Mouse (Mus musculus) olfactory bulb, adult 2 months (tissue): ENCODE measurements around the gene Trmt1. TPM values are rescaled to one million over a fixed set of nuclear protein-coding genes. Genes with fewer than 3 reads are reported as not detected.

Experiments used
- H3K27ac ChIP-seq: fragments of 200-500 bp; 2 replicates; pipeline ENCODE4 v1.5.1; 2012; ENCODE audit warnings: low read depth, low read length; ENCODE audit not compliant: insufficient read depth
- H3K4me1 ChIP-seq: fragments of 200-500 bp; 2 replicates; pipeline ENCODE4 v1.6.1; 2012; ENCODE audit warnings: low read length; ENCODE audit not compliant: control insufficient read depth, insufficient read depth
- H3K4me3 ChIP-seq: fragments of 200-500 bp; 2 replicates; pipeline ENCODE4 v1.5.1; 2012; ENCODE audit warnings: mild to moderate bottlenecking, low read depth, low read length, moderate library complexity; ENCODE audit not compliant: insufficient read depth
- CTCF ChIP-seq: fragments of 200-500 bp; IDR thresholded peaks from 2 replicates; pipeline ENCODE4 v1.5.1; 2012; ENCODE audit warnings: low read depth, mild to moderate bottlenecking, low read length, moderate library complexity; ENCODE audit not compliant: insufficient read depth
- POLR2A ChIP-seq: fragments of 200-500 bp; IDR thresholded peaks from 2 replicates; pipeline ENCODE4 v1.6.1; 2012; ENCODE audit warnings: mild to moderate bottlenecking, low read depth, low read length, moderate library complexity; ENCODE audit not compliant: insufficient read depth
- WGBS: fragments of 180-500 bp; shearing (Covaris S2); methylation state at CpG from one replicate; pipeline ENCODE4 v1.1.7; 2018; 5-methylcytosine and 5-hydroxymethylcytosine counted together
- polyA plus RNA-seq: library from polyadenylated mRNA; stranded (reverse); fragments of >200 nt; gene quantifications from 2 replicates; pipeline ENCODE4 v1.2.4, GENCODE M21; 2012; ENCODE audit warnings: low replicate concordance; ENCODE audit not compliant: missing spikeins, insufficient read depth, insufficient read length

Gene Trmt1
- polyA plus RNA-seq, 1 experiment: not detected

GRCm38 (mm10) chr8:84704867-84705831 lies 19.0 kb downstream of the Trmt1 start:
- H3K27ac ChIP-seq: no peak overlapping the region
- peaks cover 19% of the 10 kb centered on the region for H3K4me1 ChIP-seq
- TF ChIP-seq CTCF (no peak), POLR2A (no peak)
- 18% methylated on average over 61 of the region's 61 CpGs for WGBS
- no peak overlapping the region for H3K4me3 ChIP-seq

DNA sequence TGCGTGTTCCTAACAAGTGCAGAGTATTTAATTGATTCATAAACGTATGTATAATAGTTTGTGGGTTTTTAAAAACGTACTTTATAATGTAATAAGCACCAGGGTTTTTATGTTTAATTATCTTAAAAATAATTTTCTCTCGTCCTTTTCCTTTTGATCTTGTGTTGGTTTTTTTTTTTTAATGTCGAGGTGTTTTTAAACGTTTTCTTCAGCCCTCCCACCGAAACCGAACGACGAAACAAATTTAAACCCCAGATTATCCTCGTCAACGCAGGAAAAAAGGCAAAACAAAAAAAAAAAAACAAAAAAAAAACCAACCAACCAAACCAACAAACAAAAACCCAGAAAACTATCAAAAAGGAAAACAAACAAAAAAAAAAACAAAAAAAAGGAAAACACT lies 19.9 kb downstream of the Trmt1 start:
- no peak for TF ChIP-seq CTCF
- TF ChIP-seq POLR2A: no peak
- WGBS: 39% methylated on average over 12 of the region's 12 CpGs
- Histone ChIP-seq H3K4me1 (peaks cover 19% of the 10 kb centered on the region), H3K4me3 (no peak overlapping the region), H3K27ac (no peak overlapping the region)

DNA sequence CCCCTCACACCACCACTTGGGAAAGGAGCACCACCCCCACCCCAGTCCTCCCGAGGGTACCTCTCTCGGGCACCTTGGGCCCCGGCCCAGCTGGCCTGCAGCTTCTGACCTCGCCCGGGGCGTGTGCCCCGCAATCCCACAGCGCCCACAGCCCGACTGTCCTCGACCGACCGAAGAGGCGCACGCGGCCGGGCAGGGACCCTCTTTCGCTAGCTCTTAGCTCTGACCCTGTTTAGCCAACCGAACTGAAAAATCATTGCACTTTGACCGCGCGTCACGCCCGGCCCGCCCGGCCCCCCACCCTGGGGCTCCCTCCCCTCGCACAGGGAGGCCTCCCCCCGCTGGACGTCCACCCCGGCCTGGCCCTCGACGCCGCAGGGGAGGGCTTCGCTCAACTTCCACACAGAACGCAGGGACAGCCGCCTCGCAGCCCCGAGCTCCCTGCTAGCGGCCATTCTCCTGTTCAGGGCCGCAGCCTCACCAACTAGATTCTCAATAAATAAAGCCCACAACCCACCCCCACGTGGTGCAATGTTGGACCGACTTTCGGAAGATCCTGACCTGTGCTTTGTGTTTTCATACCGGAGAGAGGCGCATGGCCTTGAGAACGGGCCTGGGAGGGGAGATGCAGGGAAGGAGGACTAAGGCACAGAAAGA lies 20.6 kb downstream of the Trmt1 start:
- no peak overlapping the region for H3K27ac ChIP-seq
- no peak overlapping the region for H3K4me3 ChIP-seq
- H3K4me1 ChIP-seq: peaks cover 19% of the 10 kb centered on the region
- TF ChIP-seq POLR2A (no peak), CTCF (no peak)
- WGBS: 56% methylated on average over 45 of the region's 45 CpGs

DNA sequence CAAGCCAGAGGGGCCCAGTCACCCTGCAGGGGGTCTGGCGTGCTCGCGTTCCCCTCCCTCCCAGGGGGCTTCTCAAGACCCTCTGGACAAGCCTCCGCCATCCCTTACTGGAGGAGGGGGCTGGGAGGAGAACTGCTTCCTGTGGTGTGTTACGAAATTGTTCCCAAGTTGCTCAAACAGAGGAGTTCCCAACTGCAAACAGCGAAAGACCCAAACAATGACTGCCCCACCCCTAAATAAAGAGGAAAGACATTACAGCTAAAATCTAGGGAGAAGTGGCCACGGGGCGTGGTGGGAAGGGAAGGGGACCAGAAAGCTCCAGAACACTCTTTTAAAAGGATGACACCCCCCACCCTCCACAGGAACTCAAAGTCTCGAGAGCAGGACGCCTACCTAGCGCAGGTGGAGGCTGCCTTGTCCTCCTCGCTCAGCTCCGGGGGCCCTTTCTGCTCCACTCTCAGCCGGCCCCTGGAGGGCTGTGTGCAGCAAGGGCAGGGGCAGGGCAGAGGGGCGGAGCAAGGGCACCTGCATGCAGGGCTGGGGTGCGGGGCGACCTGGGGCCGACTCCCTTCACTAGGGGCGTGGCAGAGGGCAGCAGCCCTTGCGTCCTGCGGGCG lies 21.3 kb downstream of the Trmt1 start:
- WGBS: 57% methylated on average over 22 of the region's 22 CpGs
- Histone ChIP-seq H3K27ac (no peak overlapping the region), H3K4me3 (no peak overlapping the region), H3K4me1 (peaks cover 24% of the 10 kb centered on the region)
- TF ChIP-seq POLR2A (no peak), CTCF (no peak)

DNA sequence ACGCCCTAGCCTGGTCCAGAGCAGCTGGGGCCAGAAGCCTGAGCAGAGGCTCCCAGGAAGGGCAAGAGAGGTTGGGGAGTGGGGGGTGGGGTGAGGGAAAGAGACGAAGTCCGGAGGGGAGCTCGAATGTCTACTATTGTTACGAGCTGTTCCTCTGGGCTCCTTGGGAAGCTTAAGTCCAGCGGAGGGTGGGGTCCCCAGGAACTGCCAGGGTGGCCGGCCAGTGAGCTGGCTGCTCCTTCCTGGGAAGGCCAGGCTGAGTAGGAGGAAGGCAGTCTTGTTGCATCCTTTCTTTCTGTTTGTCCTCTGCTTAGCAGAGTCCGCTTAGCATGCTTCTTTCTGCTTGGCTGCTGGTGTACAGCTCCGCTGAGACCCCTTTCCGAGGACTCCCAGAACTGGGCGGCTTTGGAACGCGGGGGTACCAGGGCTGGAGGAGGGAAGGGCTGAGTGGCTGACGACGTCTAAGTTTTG lies 22.0 kb downstream of the Trmt1 start:
- WGBS: 41% methylated on average over 15 of the region's 15 CpGs
- peaks cover 29% of the 10 kb centered on the region for H3K4me1 ChIP-seq
- no peak overlapping the region for H3K27ac ChIP-seq
- no peak overlapping the region for H3K4me3 ChIP-seq
- TF ChIP-seq POLR2A (no peak), CTCF (no peak)

DNA sequence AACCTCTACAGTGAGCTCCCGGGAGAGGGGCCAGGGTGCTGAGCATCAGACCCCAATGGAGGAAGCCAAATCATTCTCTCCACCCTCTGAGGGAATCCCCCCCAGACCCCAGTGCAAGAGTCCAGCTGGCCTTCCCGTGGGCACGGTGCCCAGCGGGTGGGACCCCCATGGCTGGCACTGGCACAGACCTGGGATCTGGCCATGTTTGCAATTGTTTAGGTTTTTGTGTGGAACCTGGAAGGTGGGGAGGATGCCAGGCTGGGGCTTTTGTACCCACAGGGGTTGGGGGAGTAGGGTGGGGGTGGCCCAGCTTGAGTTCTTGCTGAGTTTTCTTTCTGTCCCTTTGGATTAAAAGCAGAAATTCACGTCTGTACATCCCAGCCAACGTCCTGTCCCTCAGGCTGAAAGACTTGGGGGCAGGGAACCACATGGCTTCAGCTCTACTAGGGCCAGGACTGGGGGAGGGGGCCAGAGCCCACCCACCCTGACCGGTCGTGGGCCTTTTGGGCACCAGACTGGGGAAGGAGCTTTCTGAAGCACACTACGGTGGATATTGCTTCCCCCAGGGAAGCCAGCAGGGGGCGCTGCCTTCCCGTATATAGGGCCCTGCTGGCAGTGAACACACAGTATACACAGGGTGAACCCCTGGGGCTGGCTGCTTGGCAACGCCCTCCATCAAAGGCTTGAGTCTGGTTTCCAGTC lies 22.8 kb downstream of the Trmt1 start:
- 11% methylated on average over 12 of the region's 12 CpGs for WGBS
- Histone ChIP-seq H3K4me3 (no peak overlapping the region), H3K27ac (no peak overlapping the region), H3K4me1 (peaks cover 37% of the 10 kb centered on the region)
- TF ChIP-seq CTCF: peak; percentile 94
- no peak for TF ChIP-seq POLR2A

- 84% methylated on average over 1 of the region's 1 CpGs for WGBS
- no peak overlapping the region for H3K4me3 ChIP-seq
- peaks cover 44% of the 10 kb centered on the region for H3K4me1 ChIP-seq
- no peak overlapping the region for H3K27ac ChIP-seq
- TF ChIP-seq CTCF: no peak
- TF ChIP-seq POLR2A: no peak
These were observed 23.8 kb downstream of the Trmt1 start for GRCm38 (mm10) chr8:84709931-84710330.

DNA sequence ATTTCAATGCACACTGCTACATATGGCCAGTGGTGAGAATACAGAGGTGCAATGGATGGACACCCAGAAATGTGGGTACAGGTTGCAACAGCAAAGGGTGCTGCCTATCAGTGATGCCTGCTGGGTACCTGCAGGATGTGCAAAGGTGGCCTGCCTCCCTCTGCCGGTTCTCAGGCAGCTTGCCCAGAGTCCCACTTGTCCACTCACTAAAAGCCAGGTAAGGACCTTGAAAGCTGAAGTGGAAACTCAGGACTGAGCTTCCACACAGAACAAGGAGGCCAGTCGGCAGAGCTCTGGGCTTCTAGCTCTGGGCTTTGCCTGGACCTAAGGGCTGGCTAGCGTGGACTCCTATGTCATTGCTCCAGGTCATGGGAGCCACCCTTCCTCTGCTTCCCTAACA lies 25.2 kb downstream of the Trmt1 start:
- no peak for TF ChIP-seq CTCF
- TF ChIP-seq POLR2A: no peak
- Histone ChIP-seq H3K4me3 (no peak overlapping the region), H3K27ac (no peak overlapping the region), H3K4me1 (peaks cover 43% of the 10 kb centered on the region)
- 48% methylated on average over 3 of the region's 3 CpGs for WGBS
